Mouse (Mus musculus) heart, adult 9 months (tissue): ENCODE data around the gene Dnm3.

Source experiments
- DNase-seq, 2 experiments: peaks; one replicate each; pipeline ENCODE4 v3.0.0; 2022; ENCODE audit warnings: low spot score in 2 of 2

Dnm3 gene

GRCm38 (mm10) chr1:162076581-162077001 is 401.2 kb downstream of the Dnm3 start:
- peak in 1 of 2 experiments; percentile 12 for DNase-seq

GRCm38 (mm10) chr1:162075831-162076230 is 402.0 kb downstream of the Dnm3 start:
- no peak for DNase-seq

DNA sequence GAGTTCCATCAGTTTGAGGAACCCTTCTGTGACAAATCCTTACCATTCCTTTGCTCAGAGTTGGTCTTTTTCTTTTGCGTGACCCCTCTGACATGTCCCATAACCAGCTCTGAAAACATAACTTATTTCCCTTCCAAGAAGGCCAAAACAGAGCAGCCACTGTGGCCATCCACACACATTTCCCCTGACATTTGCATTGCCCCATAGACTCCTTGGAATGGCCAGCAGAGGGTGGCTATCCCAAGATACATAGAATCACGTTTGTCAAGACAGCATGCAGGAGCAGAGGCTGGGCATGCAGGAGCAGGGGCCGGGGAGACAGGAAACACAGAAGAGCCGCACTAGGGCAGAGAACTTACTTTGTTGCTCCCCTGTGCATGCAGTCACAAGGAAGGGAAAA is 402.4 kb downstream of the Dnm3 start:
- no peak for DNase-seq

GRCm38 (mm10) chr1:162074626-162075410 is 403.0 kb downstream of the Dnm3 start:
- no peak for DNase-seq

GRCm38 (mm10) chr1:162072917-162073578 is 404.8 kb downstream of the Dnm3 start:
- DNase-seq = no peak

DNA sequence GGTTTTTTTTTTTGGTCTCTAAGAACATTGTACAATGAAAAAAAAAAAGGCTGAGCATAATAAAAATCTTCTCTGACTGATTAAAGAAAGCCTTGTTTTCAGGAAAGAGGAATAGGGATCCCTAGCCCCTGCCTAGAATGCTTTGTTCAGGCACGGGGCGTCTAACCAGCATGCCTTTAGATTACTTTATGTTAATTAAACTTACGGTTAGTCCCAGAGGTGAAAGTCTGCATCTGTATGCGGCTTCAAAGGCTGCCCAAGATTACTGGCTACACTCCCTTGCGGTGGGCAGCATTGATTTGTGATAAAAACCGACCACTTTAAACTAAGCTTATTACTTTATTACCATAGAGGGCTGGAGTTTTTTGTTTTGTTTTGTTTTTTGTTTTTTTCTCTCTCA is 424.2 kb downstream of the Dnm3 start:
- no peak for DNase-seq

- no peak for DNase-seq
Observed at GRCm38 (mm10) chr1:162053186-162053585, 424.6 kb downstream of the Dnm3 start.

- no peak for DNase-seq
Observed at GRCm38 (mm10) chr1:162052755-162053154, 425.1 kb downstream of the Dnm3 start.

- DNase-seq = no peak
Observed at GRCm38 (mm10) chr1:162052138-162052537, 425.7 kb downstream of the Dnm3 start.

DNA sequence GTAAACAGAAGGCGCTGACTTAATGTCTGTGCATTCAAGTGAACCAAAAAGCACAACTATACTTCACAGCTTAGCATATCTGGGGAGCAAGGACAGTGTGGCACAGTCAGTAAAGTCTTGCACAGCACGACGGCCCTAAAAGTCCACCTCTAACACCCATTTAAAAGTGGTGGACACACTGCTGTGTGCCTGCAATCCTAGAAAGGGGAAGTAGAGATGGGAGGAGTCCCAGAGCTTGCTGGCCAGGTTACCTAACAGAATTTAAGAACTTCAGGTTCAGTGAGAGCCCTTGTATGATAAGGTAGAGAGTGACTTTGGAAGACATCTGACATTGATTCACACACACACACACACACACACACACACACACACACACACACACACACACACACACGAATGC is 426.1 kb downstream of the Dnm3 start:
- DNase-seq = no peak

DNA sequence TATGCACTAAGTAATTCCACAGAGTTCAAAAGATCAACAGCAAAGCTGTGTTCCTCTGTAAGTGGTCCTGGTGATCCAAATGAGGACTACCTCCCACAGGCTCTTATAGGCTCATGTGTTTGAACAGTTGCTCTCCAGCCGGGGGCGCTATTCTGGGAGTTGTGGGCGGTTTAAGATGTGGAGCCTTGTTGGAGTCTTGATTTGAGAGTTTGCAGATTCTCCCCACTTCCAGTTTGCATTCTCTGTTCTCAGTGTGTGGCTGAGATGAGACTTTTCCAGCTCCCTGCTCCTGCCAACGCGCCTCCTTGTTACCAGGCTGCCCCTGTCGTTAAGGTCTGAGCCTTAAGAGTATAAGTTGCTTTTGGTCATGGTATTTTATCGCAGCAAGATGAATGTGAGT is 430.2 kb downstream of the Dnm3 start:
- DNase-seq = no peak

DNA sequence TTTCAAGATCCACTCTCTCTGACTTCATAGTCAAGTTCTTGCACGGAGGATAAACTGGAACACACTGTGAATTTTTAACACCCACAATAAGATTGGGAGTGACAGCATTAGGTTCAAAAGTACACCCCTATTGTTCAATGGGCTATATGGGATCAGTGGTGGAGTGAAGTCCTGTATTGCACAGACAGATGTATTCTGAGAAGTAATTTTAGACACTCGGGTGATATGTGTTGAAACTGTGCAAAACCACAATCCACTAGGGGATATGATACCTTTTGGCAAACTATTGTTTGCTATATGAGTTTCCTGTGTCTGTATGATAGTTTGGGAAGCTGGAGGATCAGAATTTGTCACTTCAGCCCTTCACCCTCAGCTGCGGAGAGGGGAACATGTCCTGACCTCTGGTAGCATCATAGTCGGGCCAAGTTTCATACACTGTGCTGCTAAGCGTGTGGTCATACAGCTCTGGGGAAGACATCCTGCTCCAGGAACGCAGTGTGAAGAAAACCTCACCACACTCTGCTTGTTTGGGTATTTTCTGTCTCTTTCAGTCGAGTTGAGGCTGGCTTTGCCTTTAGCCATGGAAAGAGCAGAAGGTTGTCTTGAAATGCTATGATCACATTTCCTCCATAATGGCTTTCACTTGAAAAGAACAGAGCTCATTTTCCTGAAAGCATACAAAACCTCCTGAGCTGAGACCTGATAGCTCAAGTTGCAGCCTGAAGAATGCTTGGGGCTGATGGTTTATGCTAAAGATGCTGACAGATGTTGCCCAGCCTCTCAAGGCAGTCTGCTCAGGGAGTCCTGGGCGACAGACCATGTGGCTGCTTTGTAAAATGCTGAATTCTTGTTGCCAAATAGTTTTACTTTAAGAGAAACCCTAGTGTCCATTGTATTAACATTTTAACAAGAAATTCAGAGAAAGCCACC is 433.8 kb downstream of the Dnm3 start:
- DNase-seq = peak in 1 of 2 experiments; percentile 8

GRCm38 (mm10) chr1:162043216-162043615 is 434.6 kb downstream of the Dnm3 start:
- no peak for DNase-seq

DNA sequence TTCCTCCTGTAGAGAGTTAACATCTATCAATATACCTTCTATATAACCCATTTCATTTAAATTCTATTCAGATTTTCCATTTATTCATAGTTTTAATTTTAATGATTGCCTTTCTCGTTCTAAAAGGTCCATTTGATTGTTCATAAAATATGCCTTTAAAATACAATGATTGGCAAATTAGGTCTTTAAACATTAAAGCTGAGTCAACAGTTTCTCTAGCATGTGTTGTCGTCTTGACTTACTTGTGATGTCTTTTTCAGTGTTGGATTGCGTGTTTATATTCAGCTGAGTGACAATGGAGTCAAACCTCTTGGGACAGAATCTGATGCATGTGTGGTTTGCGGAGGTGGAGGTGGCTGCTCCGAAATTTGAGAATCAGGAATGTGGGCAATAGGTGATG is 435.4 kb downstream of the Dnm3 start:
- no peak for DNase-seq

GRCm38 (mm10) chr1:162040490-162041274 is 437.2 kb downstream of the Dnm3 start:
- DNase-seq = peak; percentile 74 to 75

GRCm38 (mm10) chr1:162039808-162040207 is 438.0 kb downstream of the Dnm3 start:
- DNase-seq = peak; percentile 43 to 65

DNA sequence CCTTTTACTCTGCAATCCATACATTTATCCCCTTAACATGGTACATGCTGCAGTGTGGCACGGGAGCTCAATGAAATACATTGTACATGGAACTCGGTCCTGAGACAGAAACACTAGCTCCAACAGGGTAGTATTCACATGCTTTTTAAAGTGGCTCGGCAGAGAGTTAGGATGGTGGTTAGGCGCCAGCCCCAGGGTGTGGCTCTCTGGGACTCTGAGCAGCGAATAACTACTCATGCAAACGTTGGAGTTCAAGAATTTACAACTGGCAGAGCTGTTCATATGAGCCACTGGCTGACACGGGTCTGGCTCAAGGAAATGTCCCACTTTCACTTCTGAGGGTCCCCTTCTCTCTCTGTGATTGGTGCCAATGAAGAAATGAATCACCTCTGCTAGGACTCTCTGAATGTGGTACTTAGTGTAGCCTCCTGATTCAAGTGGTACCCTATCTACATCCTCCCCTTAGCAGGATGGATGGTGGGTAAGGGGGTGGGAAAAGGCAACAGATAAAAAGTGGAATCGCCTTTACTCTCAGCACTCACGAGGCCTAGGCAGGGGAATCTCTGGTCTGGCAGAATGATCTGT is 438.7 kb downstream of the Dnm3 start:
- peak; percentile 70 to 71 for DNase-seq

- peak; percentile 30 to 41 for DNase-seq
Observed at GRCm38 (mm10) chr1:162038431-162038830, 439.4 kb downstream of the Dnm3 start.

GRCm38 (mm10) chr1:162037968-162038421 is 439.8 kb downstream of the Dnm3 start:
- peak; percentile 87 for DNase-seq

DNA sequence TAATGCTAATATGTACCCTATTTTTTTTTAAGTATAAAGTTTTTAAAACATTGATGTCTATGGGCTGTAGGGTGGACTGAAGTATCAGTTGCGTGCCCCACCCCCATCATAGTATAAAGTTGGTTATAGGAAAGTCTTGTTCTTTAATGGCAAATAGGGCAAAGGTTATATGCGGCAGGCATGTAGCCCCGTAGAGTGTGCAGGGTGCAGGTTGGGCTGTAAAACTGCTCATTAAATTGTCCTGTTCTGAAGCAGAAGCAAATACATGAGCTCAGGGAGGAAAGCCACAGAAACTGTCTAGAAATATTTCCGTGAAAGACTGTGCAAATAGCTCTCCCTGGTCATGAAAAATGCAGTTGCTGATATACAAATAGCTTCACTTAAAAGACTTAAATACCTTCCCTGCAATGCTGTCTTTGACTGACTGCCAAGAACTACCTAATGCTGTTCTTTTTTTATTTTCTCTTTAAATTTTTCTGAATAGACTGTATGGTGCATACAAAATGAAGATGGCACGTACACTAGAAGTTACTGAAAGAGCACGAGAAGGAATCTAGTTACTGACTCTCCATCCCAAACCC is 440.6 kb downstream of the Dnm3 start:
- no peak for DNase-seq

DNA sequence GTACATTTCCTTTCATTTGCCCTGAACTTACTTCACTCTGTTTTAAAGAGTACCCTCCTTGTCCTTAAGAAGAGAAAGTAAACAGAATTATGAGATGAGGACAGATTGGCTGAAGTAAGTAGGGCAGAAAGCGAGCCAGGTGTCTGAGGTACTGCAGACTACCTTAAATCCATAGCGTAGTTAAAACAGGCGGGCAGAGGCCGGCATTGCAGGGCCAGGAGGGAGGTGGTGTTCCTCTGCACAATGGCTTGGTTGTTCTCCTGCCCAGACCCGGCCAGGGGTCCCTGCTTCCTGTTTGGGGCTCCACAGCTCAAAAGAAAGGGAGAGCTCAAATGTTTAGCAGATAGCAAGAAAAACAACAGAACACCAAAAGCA is 441.4 kb downstream of the Dnm3 start:
- no peak for DNase-seq
